Mouse (Mus musculus) layer of hippocampus, adult 2 months (tissue): ENCODE data around the gene Irak2. TPM values are rescaled to one million over a fixed set of nuclear protein-coding genes. Genes with fewer than 3 reads are reported as not detected.
A peak's percentile ranks its signal among the peaks of the same experiment; 100 is the strongest.

ENCODE experiments used
- DNase-seq, 2 experiments: peaks; one replicate each; pipeline ENCODE4 v3.0.0; 2022; ENCODE audit warnings: low spot score in 2 of 2
- H3K27ac ChIP-seq: fragments of 200-600 bp; 2 replicates; pipeline ENCODE4 v1.8.1; 2022
- H3K4me3 ChIP-seq: fragments of 200-600 bp; 2 replicates; pipeline ENCODE4 v1.8.1; 2022; ENCODE audit warnings: mild to moderate bottlenecking
- CTCF ChIP-seq: fragments of 200-600 bp; conservative IDR thresholded peaks from 2 replicates; pipeline ENCODE4 v1.8.1; 2022; ENCODE audit warnings: antibody characterized with exemption, mild to moderate bottlenecking, moderate library complexity
- total RNA-seq, 2 experiments: library from RNA; stranded (reverse); gene quantifications; 2 replicates each; pipeline ENCODE4 v1.2.3; 2021

The Irak2 gene
- total RNA-seq, 2 experiments from 2014 or later: 16.6 to 18.8 TPM

GRCm38 (mm10) chr6:113678246-113679012, 40.2 kb downstream of the Irak2 start:
- H3K27ac ChIP-seq: peak overlapping the region; percentile 75; the same call in 1 of the 2 replicates
- no peak overlapping the region for H3K4me3 ChIP-seq
- peak; percentile 22 to 33 for DNase-seq
- TF ChIP-seq CTCF: no peak

GRCm38 (mm10) chr6:113679993-113680566, 41.8 kb downstream of the Irak2 start:
- DNase-seq: no peak
- H3K27ac ChIP-seq: no peak overlapping the region
- no peak for TF ChIP-seq CTCF
- no peak overlapping the region for H3K4me3 ChIP-seq

GRCm38 (mm10) chr6:113681271-113681670, 43.0 kb downstream of the Irak2 start:
- Histone ChIP-seq H3K27ac (no peak overlapping the region; the same call in 1 of the 2 replicates), H3K4me3 (no peak overlapping the region)
- DNase-seq: peak; percentile 67 to 83
- peak; percentile 94 for TF ChIP-seq CTCF

- DNase-seq: no peak
- Histone ChIP-seq H3K4me3 (no peak overlapping the region), H3K27ac (no peak overlapping the region)
- no peak for TF ChIP-seq CTCF
Observed at GRCm38 (mm10) chr6:113683081-113683825, 45.0 kb downstream of the Irak2 start.

- DNase-seq: no peak
- no peak overlapping the region for H3K27ac ChIP-seq
- H3K4me3 ChIP-seq: no peak overlapping the region
- TF ChIP-seq CTCF: no peak
Observed at GRCm38 (mm10) chr6:113686551-113687125, 48.4 kb downstream of the Irak2 start.

- Histone ChIP-seq H3K27ac (no peak overlapping the region), H3K4me3 (no peak overlapping the region)
- DNase-seq: no peak
- no peak for TF ChIP-seq CTCF
Observed at GRCm38 (mm10) chr6:113690008-113690399, 51.7 kb downstream of the Irak2 start.

GRCm38 (mm10) chr6:113690400-113691083, 52.3 kb downstream of the Irak2 start:
- Histone ChIP-seq H3K27ac (0 out of 2 replicates have a peak overlapping the region, but pooled peaks have one; percentile 1), H3K4me3 (no peak overlapping the region)
- TF ChIP-seq CTCF: no peak
- no peak for DNase-seq

- no peak for DNase-seq
- H3K4me3 ChIP-seq: no peak overlapping the region
- no peak overlapping the region for H3K27ac ChIP-seq
- TF ChIP-seq CTCF: no peak
Observed at GRCm38 (mm10) chr6:113691084-113691462, 52.8 kb downstream of the Irak2 start.

GRCm38 (mm10) chr6:113692661-113693133, 54.4 kb downstream of the Irak2 start:
- Histone ChIP-seq H3K4me3 (no peak overlapping the region), H3K27ac (no peak overlapping the region)
- no peak for DNase-seq
- TF ChIP-seq CTCF: no peak

GRCm38 (mm10) chr6:113693377-113693776, 55.1 kb downstream of the Irak2 start:
- H3K27ac ChIP-seq: no peak overlapping the region
- no peak overlapping the region for H3K4me3 ChIP-seq
- no peak for TF ChIP-seq CTCF
- DNase-seq: no peak

- Histone ChIP-seq H3K27ac (no peak overlapping the region), H3K4me3 (no peak overlapping the region)
- no peak for DNase-seq
- TF ChIP-seq CTCF: no peak
Observed at GRCm38 (mm10) chr6:113695203-113695602, 56.9 kb downstream of the Irak2 start.

GRCm38 (mm10) chr6:113695766-113696355, 57.6 kb downstream of the Irak2 start:
- TF ChIP-seq CTCF: no peak
- DNase-seq: no peak
- H3K4me3 ChIP-seq: peak overlapping the region; percentile 94
- H3K27ac ChIP-seq: peak overlapping the region; percentile 88
